Mouse (Mus musculus) bone marrow macrophage, adult 2 months (primary cell): Measurements from ENCODE around the gene Apol8. TPM values are rescaled to one million over a fixed set of nuclear protein-coding genes. Genes with fewer than 3 reads are reported as not detected.

Source experiments
- H3K27ac ChIP-seq: 2 replicates; pipeline ENCODE4 v1.5.1; 2012; ENCODE audit warnings: low read depth, low read length; ENCODE audit not compliant: insufficient read depth
- H3K4me1 ChIP-seq: 2 replicates; pipeline ENCODE4 v1.6.1; 2012; ENCODE audit warnings: low read length; ENCODE audit not compliant: control insufficient read depth, insufficient read depth
- H3K4me3 ChIP-seq: 2 replicates; pipeline ENCODE4 v1.5.1; 2012; ENCODE audit warnings: mild to moderate bottlenecking, low read length, moderate library complexity; ENCODE audit not compliant: insufficient read depth
- CTCF ChIP-seq: IDR thresholded peaks from 2 replicates; pipeline ENCODE4 v1.5.1; 2012; ENCODE audit warnings: low read depth, mild to moderate bottlenecking, low read length, moderate library complexity
- POLR2A ChIP-seq: IDR thresholded peaks from 2 replicates; pipeline ENCODE4 v1.6.1; 2012; ENCODE audit warnings: mild to moderate bottlenecking, low read depth, low read length, borderline replicate concordance
- polyA plus RNA-seq: library from polyadenylated mRNA; stranded (reverse); fragments of >200 nt; gene quantifications from 2 replicates; pipeline ENCODE4 v1.2.4, GENCODE M21; 2012; ENCODE audit not compliant: missing spikeins, insufficient read depth, insufficient read length

Apol8 gene
- polyA plus RNA-seq, 1 experiment, result not detected

DNA sequence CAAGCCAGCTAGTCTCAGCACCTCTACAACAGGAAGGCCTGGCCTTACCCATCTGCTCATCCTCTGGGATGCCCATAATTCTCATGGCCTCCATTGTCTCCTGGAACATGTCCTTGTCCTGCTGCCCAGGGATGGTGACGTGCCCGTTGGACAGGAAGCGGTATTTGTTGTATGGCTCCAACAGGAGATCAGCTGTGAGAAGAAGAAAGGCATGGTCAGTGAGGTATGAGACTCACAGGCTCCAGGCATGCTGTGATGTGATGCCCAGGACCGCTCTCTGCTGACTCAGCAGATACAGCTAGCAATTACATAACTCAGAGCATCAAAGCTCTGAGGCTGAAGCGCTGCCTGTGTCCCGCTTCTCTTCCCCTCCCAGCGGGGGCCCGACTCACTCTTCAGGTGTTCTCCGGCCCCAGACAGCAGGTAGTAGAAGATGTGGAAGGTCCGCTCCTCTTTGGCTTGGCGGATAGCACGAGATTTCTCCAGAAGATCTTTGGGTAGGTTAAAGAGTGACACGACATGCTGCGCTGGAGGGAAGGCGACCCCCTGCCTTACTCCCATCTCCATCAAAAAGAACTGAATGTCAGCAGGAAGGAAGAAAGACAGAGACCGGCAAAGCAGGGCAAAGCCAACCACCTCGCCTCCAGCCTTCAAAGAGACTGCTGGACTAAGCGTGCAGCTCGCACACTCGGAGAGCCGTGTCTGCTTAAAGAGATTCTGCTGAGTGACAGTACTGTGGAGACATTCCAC, 34.0 kb upstream of the Apol8 start:
- no peak overlapping the region for H3K27ac ChIP-seq
- H3K4me3 ChIP-seq, result no peak overlapping the region
- TF ChIP-seq CTCF, result no peak
- TF ChIP-seq POLR2A, result no peak
- no peaks in the 10 kb centered on the region for H3K4me1 ChIP-seq

DNA sequence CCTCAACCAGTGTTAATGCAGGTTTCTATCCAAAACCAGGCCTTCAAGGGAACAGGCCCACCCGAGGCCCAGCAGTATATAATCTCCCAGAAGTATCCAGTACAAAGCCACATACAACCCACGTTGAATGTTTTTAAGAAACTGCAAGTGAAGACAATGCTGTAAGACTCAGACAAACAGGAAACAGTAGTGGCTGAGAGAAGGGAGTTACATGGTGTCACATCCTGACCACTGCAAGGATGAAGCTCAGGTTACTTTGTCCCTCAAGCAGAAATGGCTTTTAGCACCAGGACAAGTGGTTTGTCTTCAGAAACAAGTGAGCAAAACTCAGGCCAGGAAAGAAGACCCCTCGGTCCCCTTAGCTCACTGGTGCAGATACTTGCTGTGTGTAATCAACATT, 32.4 kb upstream of the Apol8 start:
- H3K27ac ChIP-seq, result no peak overlapping the region
- H3K4me3 ChIP-seq, result no peak overlapping the region
- H3K4me1 ChIP-seq, result no peaks in the 10 kb centered on the region
- TF ChIP-seq CTCF, result no peak
- no peak for TF ChIP-seq POLR2A

- H3K27ac ChIP-seq, result no peak overlapping the region
- H3K4me1 ChIP-seq, result no peaks in the 10 kb centered on the region
- no peak for TF ChIP-seq CTCF
- TF ChIP-seq POLR2A, result no peak
- no peak overlapping the region for H3K4me3 ChIP-seq
Observed at GRCm38 (mm10) chr15:77788356-77788755, 31.6 kb upstream of the Apol8 start.

DNA sequence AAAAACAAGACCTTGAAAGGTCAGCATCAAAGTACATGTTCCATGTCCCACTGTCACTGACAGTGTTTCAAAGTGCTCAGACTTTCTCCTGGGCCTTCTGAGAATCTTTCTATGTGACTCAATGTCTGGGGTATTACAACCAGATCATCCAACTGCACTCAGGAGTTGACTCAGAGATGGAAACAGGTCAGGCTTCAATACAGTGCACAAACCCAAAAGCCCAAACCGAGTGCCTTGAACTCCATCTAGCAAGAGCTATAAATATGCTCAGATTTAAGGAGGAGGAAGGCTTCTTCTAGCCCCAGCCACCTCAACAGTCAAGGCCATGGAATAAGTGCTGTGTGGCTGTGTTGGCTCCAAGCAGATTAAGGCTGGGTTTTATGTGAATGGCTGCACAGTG, 29.0 kb upstream of the Apol8 start:
- no peak for TF ChIP-seq POLR2A
- no peak for TF ChIP-seq CTCF
- H3K27ac ChIP-seq, result no peak overlapping the region
- no peaks in the 10 kb centered on the region for H3K4me1 ChIP-seq
- no peak overlapping the region for H3K4me3 ChIP-seq

- no peak for TF ChIP-seq CTCF
- TF ChIP-seq POLR2A, result no peak
- H3K4me1 ChIP-seq, result no peaks in the 10 kb centered on the region
- no peak overlapping the region for H3K27ac ChIP-seq
- H3K4me3 ChIP-seq, result no peak overlapping the region
Observed at GRCm38 (mm10) chr15:77784039-77784824, 27.4 kb upstream of the Apol8 start.

- Histone ChIP-seq H3K4me3 (no peak overlapping the region), H3K27ac (no peak overlapping the region), H3K4me1 (no peaks in the 10 kb centered on the region)
- TF ChIP-seq POLR2A (no peak), CTCF (peak; percentile 77)
Observed at GRCm38 (mm10) chr15:77782449-77783014, 25.7 kb upstream of the Apol8 start.

GRCm38 (mm10) chr15:77775186-77775963, 18.6 kb upstream of the Apol8 start:
- TF ChIP-seq POLR2A (no peak), CTCF (peak; percentile 97)
- peaks cover 8% of the 10 kb centered on the region for H3K4me1 ChIP-seq
- H3K27ac ChIP-seq, result no peak overlapping the region
- no peak overlapping the region for H3K4me3 ChIP-seq

DNA sequence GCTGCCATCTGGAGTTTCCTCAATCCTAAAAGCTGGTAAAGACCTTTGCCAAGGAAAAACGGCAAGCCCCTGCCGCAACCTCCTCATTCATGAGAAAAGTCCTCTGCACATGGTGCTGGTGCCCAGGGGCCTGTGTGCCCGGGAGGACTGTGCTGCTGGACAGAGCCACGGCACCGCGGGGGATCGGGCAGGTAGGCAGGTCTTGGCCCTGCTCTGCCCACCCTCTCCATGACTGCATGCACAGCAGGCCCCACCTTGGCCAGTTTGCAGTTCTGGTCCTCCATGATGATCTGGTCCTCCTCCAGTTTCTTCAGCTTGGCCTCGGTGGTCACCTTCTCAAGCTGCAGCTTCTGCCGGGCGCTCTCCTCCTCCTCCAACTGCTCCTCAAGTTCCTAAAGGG, 17.5 kb upstream of the Apol8 start:
- Histone ChIP-seq H3K4me1 (peaks cover 8% of the 10 kb centered on the region), H3K4me3 (no peak overlapping the region), H3K27ac (no peak overlapping the region)
- TF ChIP-seq POLR2A (no peak), CTCF (no peak)

GRCm38 (mm10) chr15:77773099-77773915, 16.5 kb upstream of the Apol8 start:
- H3K27ac ChIP-seq, result peak overlapping the region; percentile 10
- TF ChIP-seq CTCF, result no peak
- no peak for TF ChIP-seq POLR2A
- peaks cover 8% of the 10 kb centered on the region for H3K4me1 ChIP-seq
- H3K4me3 ChIP-seq, result no peak overlapping the region
